Mouse (Mus musculus) heart, embryonic 16.5 days (tissue): ENCODE results near the gene Dnah6. TPM values are rescaled to one million over a fixed set of nuclear protein-coding genes. Genes with fewer than 3 reads are reported as not detected.

Experiments used
- ATAC-seq: fragments of 200-750 bp; cut with Nextera tagmentation; replicated peaks from 2 replicates; pipeline ENCODE4 v1.8.0; 2017; ENCODE audit warnings: moderate number of reproducible peaks; ENCODE audit not compliant: insufficient read depth, low FRiP score; ENCODE audit errors: extremely low read depth
- H3K27ac ChIP-seq: fragments of 300-500 bp; sonication (generic); 2 replicates; pipeline ENCODE4 v1.5.1; 2014; ENCODE audit warnings: mild to moderate bottlenecking, low read length, control low read depth, moderate library complexity
- H3K27me3 ChIP-seq: fragments of 300-500 bp; sonication (generic); 2 replicates; pipeline ENCODE4 v1.6.1; 2014; ENCODE audit warnings: low read length, mixed read lengths; ENCODE audit not compliant: control insufficient read depth, insufficient read depth
- H3K36me3 ChIP-seq: fragments of 300-500 bp; sonication (generic); 2 replicates; pipeline ENCODE4 v1.6.1; 2014; ENCODE audit not compliant: control insufficient read depth, insufficient read depth
- H3K4me1 ChIP-seq: fragments of 300-500 bp; sonication (generic); 2 replicates; pipeline ENCODE4 v1.6.1; 2014; ENCODE audit warnings: low read length, mixed read lengths; ENCODE audit not compliant: control insufficient read depth, insufficient read depth
- H3K4me2 ChIP-seq: fragments of 300-500 bp; sonication (generic); 2 replicates; pipeline ENCODE4 v1.6.1; 2014; ENCODE audit warnings: low read depth, mild to moderate bottlenecking, control low read depth, low read length
- H3K4me3 ChIP-seq: fragments of 300-500 bp; sonication (generic); 2 replicates; pipeline ENCODE4 v1.5.1; 2014; ENCODE audit warnings: mild to moderate bottlenecking, control low read depth, low read length
- H3K9ac ChIP-seq: fragments of 300-500 bp; sonication (generic); 2 replicates; pipeline ENCODE4 v1.6.1; 2014; ENCODE audit warnings: low read length, control low read depth
- H3K9me3 ChIP-seq: fragments of 300-500 bp; sonication (generic); replicated peaks from 2 replicates; pipeline ENCODE4 v1.6.1; 2016; ENCODE audit warnings: low read length; ENCODE audit not compliant: control insufficient read depth
- WGBS: fragments of 180-500 bp; shearing (Covaris S2); extraction: QIAGEN DNeasy Blood & Tissue Kit; methylation state at CpG from one replicate; pipeline ENCODE4 v1.1.7; 2014; 5-methylcytosine and 5-hydroxymethylcytosine counted together
- polyA plus RNA-seq: library from polyadenylated mRNA; unstranded; fragments of >200 nt; fragmentation: Nextera tagmentation; extraction: Ambion mirVana; gene quantifications from 2 replicates; pipeline ENCODE4 v1.2.1, GENCODE M21; 2015

Gene Dnah6
- polyA plus RNA-seq, 1 experiment from 2014 or later = 0.12 TPM

DNA sequence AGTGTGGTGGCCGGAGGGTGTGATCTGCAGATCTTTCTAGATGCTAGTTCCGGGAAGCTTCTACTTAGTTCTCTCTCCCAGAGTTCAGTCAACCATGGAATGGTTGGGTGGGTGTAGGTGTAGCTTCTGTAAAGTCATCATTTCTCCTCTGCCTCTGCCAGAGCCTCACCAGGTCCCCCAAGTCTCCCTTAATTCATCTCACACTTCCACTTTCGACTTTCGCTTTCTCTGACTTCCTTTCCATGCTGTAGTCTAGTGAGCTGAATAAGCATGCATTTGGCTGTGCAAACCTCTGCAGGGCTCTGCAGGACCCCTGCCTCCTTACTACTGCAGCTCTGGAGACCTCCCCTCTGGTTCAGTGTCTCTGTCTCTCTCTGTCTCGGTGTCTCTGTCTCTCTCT, 231.2 kb downstream of the Dnah6 start:
- H3K4me2 ChIP-seq = no peak overlapping the region
- no peak overlapping the region for H3K4me3 ChIP-seq
- peaks cover 4% of the 10 kb centered on the region for H3K4me1 ChIP-seq
- H3K9me3 ChIP-seq = no peaks in the 10 kb centered on the region
- H3K36me3 ChIP-seq = no peaks in the 10 kb centered on the region
- H3K27me3 ChIP-seq = no peaks in the 10 kb centered on the region
- no peak for ATAC-seq
- 82% methylated on average over 5 of the region's 5 CpGs for WGBS
- no peak overlapping the region for H3K27ac ChIP-seq
- no peak overlapping the region for H3K9ac ChIP-seq

GRCm38 (mm10) chr6:72989028-72989736, 232.3 kb downstream of the Dnah6 start:
- no peaks in the 10 kb centered on the region for H3K27me3 ChIP-seq
- no peak for ATAC-seq
- H3K27ac ChIP-seq = no peak overlapping the region
- no peak overlapping the region for H3K4me3 ChIP-seq
- no peaks in the 10 kb centered on the region for H3K9me3 ChIP-seq
- peaks cover 4% of the 10 kb centered on the region for H3K4me1 ChIP-seq
- no peak overlapping the region for H3K4me2 ChIP-seq
- H3K36me3 ChIP-seq = no peaks in the 10 kb centered on the region
- WGBS = 24% methylated on average over 7 of the region's 7 CpGs
- no peak overlapping the region for H3K9ac ChIP-seq

DNA sequence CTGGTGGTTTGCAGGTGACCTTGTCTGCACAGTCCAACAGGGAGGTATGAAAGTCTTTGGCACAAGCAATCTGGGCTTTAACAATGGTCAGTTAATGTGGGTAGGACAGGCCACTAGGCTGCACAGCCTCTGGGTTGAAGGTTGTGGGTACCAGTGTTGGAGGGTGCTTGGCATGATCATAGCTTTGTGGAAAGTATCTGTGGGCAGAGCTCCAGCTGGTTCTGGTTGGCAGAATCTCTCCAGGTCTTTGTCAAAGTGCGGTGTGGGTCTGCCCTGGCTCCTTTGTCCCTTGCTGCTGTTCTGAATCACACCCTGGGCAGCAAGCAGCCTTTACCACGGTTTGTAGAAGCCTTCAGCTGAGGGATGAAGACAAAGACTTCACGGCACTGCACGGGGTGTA, 238.9 kb downstream of the Dnah6 start:
- H3K4me1 ChIP-seq = peaks cover 15% of the 10 kb centered on the region; the same call in 1 of the 2 replicates
- H3K4me2 ChIP-seq = no peak overlapping the region
- H3K36me3 ChIP-seq = no peaks in the 10 kb centered on the region
- no peaks in the 10 kb centered on the region for H3K9me3 ChIP-seq
- ATAC-seq = no peak
- no peaks in the 10 kb centered on the region for H3K27me3 ChIP-seq
- H3K4me3 ChIP-seq = no peak overlapping the region
- no peak overlapping the region for H3K27ac ChIP-seq
- 76% methylated on average over 4 of the region's 4 CpGs for WGBS
- no peak overlapping the region for H3K9ac ChIP-seq

- Histone ChIP-seq H3K9ac (no peak overlapping the region), H3K4me1 (peaks cover 15% of the 10 kb centered on the region; the same call in 1 of the 2 replicates), H3K4me3 (no peak overlapping the region), H3K27me3 (no peaks in the 10 kb centered on the region), H3K36me3 (no peaks in the 10 kb centered on the region), H3K27ac (peak overlapping the region; percentile 68; the same call in 1 of the 2 replicates), H3K9me3 (no peaks in the 10 kb centered on the region), H3K4me2 (no peak overlapping the region)
- ATAC-seq = 0 out of 2 replicates have a peak, but pooled peaks have one; percentile 46
- 47% methylated on average over 6 of the region's 6 CpGs for WGBS
Measured at GRCm38 (mm10) chr6:72981851-72982250, 239.6 kb downstream of the Dnah6 start.

DNA sequence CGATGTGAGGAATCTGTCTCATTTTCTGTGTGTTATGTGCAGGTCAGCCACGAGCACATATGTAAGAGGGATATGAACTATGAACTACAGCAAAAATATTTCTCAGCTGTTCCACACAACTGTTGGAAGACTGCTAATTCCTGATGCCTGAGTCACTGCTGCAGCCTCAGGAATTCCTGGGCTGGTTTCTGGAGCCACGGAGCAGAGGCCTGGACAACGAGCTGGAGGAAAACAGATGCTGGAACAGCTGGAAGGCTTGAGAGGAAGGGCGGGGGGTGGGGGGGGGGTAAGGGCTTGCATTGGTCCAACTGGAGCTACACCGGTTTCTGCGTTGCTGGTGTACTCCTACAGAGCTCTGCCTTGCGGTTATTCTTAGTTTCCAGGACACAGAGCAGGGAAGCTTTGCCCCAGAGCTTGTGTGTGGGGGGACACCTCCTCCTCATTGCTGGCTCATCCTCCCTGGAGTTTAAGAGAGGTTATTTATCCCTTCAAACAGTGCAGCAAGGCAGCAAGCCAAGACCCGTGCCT, 240.3 kb downstream of the Dnah6 start:
- H3K4me2 ChIP-seq = no peak overlapping the region
- H3K4me3 ChIP-seq = no peak overlapping the region
- 21% methylated on average over 9 of the region's 9 CpGs for WGBS
- H3K4me1 ChIP-seq = peaks cover 15% of the 10 kb centered on the region; the same call in 1 of the 2 replicates
- H3K9ac ChIP-seq = peak overlapping the region; percentile 9; the same call in 1 of the 2 replicates
- no peaks in the 10 kb centered on the region for H3K36me3 ChIP-seq
- H3K27me3 ChIP-seq = no peaks in the 10 kb centered on the region
- H3K9me3 ChIP-seq = no peaks in the 10 kb centered on the region
- peak; percentile 65 for ATAC-seq
- H3K27ac ChIP-seq = peak overlapping the region; percentile 68

DNA sequence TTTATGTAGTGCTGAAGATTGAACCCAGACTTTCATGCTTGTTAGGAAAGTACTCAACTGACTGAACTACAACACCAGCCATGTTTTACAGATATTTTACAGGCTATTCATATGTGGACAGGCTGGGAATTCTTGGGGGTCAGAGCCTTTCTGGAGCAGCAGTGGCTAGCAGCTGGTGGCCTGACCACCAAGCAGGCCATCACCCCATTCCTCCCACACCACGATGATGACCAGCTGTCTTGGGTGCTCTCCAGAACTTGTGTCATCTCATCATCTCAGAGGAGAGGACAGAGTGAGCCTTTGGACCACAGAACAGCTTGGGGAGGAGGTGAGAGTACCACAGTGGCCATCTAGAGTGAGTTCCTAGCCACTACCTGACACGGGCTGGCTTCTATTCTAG, 244.6 kb downstream of the Dnah6 start:
- ATAC-seq = no peak
- WGBS = 83% methylated on average over 2 of the region's 2 CpGs
- H3K4me1 ChIP-seq = peaks cover 13% of the 10 kb centered on the region; the same call in 1 of the 2 replicates

DNA sequence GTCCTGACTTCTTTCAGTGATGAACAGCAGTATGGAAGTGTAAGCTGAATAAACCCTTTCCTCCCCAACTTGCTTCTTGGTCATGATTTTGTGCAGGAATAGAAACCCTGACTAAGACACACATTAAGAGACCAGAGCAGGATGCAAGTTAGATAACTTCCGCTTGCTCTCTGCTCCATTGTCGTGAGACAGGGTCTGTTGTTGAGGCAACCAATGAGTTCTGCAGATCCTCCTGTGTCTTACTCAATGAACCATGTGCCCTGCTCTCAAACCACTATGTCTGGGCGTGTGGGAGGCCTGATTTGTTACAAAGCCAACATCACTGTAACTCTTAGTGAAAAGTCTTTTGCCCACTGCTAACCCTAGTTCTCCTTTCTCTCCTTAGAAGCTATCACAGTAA, 250.4 kb downstream of the Dnah6 start:
- no peak for ATAC-seq
- H3K9me3 ChIP-seq = no peaks in the 10 kb centered on the region
- WGBS = 61% methylated on average over 3 of the region's 3 CpGs
- H3K4me2 ChIP-seq = no peak overlapping the region
- no peaks in the 10 kb centered on the region for H3K4me1 ChIP-seq
- H3K4me3 ChIP-seq = no peak overlapping the region
- H3K36me3 ChIP-seq = no peaks in the 10 kb centered on the region
- no peak overlapping the region for H3K9ac ChIP-seq
- H3K27ac ChIP-seq = no peak overlapping the region
- no peaks in the 10 kb centered on the region for H3K27me3 ChIP-seq

More for the DNA sequence above, 244.6 kb downstream of the Dnah6 start:
- no peak overlapping the region for H3K4me3 ChIP-seq
- H3K27ac ChIP-seq = no peak overlapping the region
- no peaks in the 10 kb centered on the region for H3K27me3 ChIP-seq
- H3K9ac ChIP-seq = no peak overlapping the region
- H3K4me2 ChIP-seq = no peak overlapping the region
- H3K36me3 ChIP-seq = no peaks in the 10 kb centered on the region
- H3K9me3 ChIP-seq = no peaks in the 10 kb centered on the region

DNA sequence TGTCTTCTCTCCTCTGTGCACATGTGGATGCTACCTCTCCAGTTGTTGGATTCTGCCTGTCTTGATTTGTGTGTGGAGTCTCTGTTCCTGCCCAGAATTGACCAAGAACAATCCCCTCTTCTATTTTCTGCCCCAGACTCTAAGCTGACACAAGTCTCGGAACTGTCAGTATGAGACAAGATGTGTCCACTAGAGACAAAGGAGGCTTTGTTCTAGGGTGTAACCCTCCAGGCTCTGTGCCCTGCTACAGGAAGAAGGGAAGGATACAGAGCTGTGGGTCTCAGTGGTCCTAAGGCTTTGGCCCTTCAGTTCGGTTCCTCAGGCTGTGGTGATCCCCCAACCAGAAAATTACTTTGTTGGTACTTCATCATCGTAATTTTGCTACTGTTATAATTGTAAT, 251.7 kb downstream of the Dnah6 start:
- H3K36me3 ChIP-seq = no peaks in the 10 kb centered on the region
- H3K9ac ChIP-seq = no peak overlapping the region
- H3K27ac ChIP-seq = no peak overlapping the region
- no peak overlapping the region for H3K4me2 ChIP-seq
- WGBS = 78% methylated on average over 3 of the region's 3 CpGs
- no peak overlapping the region for H3K4me3 ChIP-seq
- ATAC-seq = no peak
- no peaks in the 10 kb centered on the region for H3K9me3 ChIP-seq
- no peaks in the 10 kb centered on the region for H3K4me1 ChIP-seq
- H3K27me3 ChIP-seq = no peaks in the 10 kb centered on the region
